Mouse (Mus musculus): ENCODE data around the gene Fam118b.

Gene Fam118b

GRCm38 (mm10) chr9:35249476-35249875 is 18.1 kb downstream of the Fam118b start:
- Histone ChIP-seq H3K36me3 (ENCODE audit: insufficient read depth, low read length) (0 out of 2 replicates have a peak, but pooled peaks cover 3% of the 10 kb centered on the region), H3K4me3 (replicated peaks; ENCODE audit: low read length) (no peak overlapping the region), H3K4me1 (replicated peaks; ENCODE audit: low read depth, low read length) (no peaks in the 10 kb centered on the region), H3K9me3 (ENCODE audit: low read length) (no peaks in the 10 kb centered on the region), H3K27me3 (ENCODE audit: insufficient read depth, low read length) (no peaks in the 10 kb centered on the region)
- TF ChIP-seq POU5F1 (IDR thresholded peaks at IDR 0.05; ENCODE audit: borderline replicate concordance, low read length) (no peak), CTCF (conservative IDR thresholded peaks at IDR 0.05; ENCODE audit: low read length) (no peak), NANOG (IDR thresholded peaks at IDR 0.05; ENCODE audit: borderline replicate concordance, low read length) (no peak)

GRCm38 (mm10) chr9:35247405-35247804 is 20.2 kb downstream of the Fam118b start:
- TF ChIP-seq POU5F1 (IDR thresholded peaks at IDR 0.05; ENCODE audit: borderline replicate concordance, low read length) (no peak), NANOG (IDR thresholded peaks at IDR 0.05; ENCODE audit: borderline replicate concordance, low read length) (no peak), CTCF (conservative IDR thresholded peaks at IDR 0.05; ENCODE audit: low read length) (no peak)

GRCm38 (mm10) chr9:35239734-35240133 is 27.9 kb downstream of the Fam118b start:
- no peaks in the 10 kb centered on the region for H3K27me3 ChIP-seq (ENCODE audit: insufficient read depth, low read length)
- no peak for TF ChIP-seq CTCF (conservative IDR thresholded peaks at IDR 0.05; ENCODE audit: low read length)
- no peak for TF ChIP-seq NANOG (IDR thresholded peaks at IDR 0.05; ENCODE audit: borderline replicate concordance, low read length)
- TF ChIP-seq POU5F1 (IDR thresholded peaks at IDR 0.05; ENCODE audit: borderline replicate concordance, low read length) = no peak
- H3K36me3 ChIP-seq (ENCODE audit: insufficient read depth, low read length) = peaks cover 18% of the 10 kb centered on the region
- no peak overlapping the region for H3K4me3 ChIP-seq (replicated peaks; ENCODE audit: low read length)
- no peaks in the 10 kb centered on the region for H3K4me1 ChIP-seq (replicated peaks; ENCODE audit: low read depth, low read length)
- no peaks in the 10 kb centered on the region for H3K9me3 ChIP-seq (ENCODE audit: low read length)

More at GRCm38 (mm10) chr9:35247405-35247804, 20.2 kb downstream of the Fam118b start:
- H3K27me3 ChIP-seq (ENCODE audit: insufficient read depth, low read length) = no peaks in the 10 kb centered on the region
- H3K4me1 ChIP-seq (replicated peaks; ENCODE audit: low read depth, low read length) = no peaks in the 10 kb centered on the region
- H3K4me3 ChIP-seq (replicated peaks; ENCODE audit: low read length) = no peak overlapping the region
- H3K36me3 ChIP-seq (ENCODE audit: insufficient read depth, low read length) = 0 out of 2 replicates have a peak, but pooled peaks cover 3% of the 10 kb centered on the region
- no peaks in the 10 kb centered on the region for H3K9me3 ChIP-seq (ENCODE audit: low read length)

- Histone ChIP-seq H3K27me3 (ENCODE audit: insufficient read depth, low read length) (no peaks in the 10 kb centered on the region), H3K9me3 (ENCODE audit: low read length) (no peaks in the 10 kb centered on the region), H3K4me3 (replicated peaks; ENCODE audit: low read length) (no peak overlapping the region), H3K4me1 (replicated peaks; ENCODE audit: low read depth, low read length) (no peaks in the 10 kb centered on the region), H3K36me3 (ENCODE audit: insufficient read depth, low read length) (peaks cover 24% of the 10 kb centered on the region)
- TF ChIP-seq NANOG (IDR thresholded peaks at IDR 0.05; ENCODE audit: borderline replicate concordance, low read length) = no peak
- TF ChIP-seq CTCF (conservative IDR thresholded peaks at IDR 0.05; ENCODE audit: low read length) = no peak
- no peak for TF ChIP-seq POU5F1 (IDR thresholded peaks at IDR 0.05; ENCODE audit: borderline replicate concordance, low read length)
Observed at GRCm38 (mm10) chr9:35238915-35239571, 28.6 kb downstream of the Fam118b start.

- Histone ChIP-seq H3K27me3 (ENCODE audit: insufficient read depth, low read length) (no peaks in the 10 kb centered on the region), H3K36me3 (ENCODE audit: insufficient read depth, low read length) (peaks cover 29% of the 10 kb centered on the region), H3K9me3 (ENCODE audit: low read length) (no peaks in the 10 kb centered on the region), H3K4me3 (replicated peaks; ENCODE audit: low read length) (no peak overlapping the region), H3K4me1 (replicated peaks; ENCODE audit: low read depth, low read length) (no peaks in the 10 kb centered on the region)
- TF ChIP-seq NANOG (IDR thresholded peaks at IDR 0.05; ENCODE audit: borderline replicate concordance, low read length) (no peak), POU5F1 (IDR thresholded peaks at IDR 0.05; ENCODE audit: borderline replicate concordance, low read length) (no peak), CTCF (conservative IDR thresholded peaks at IDR 0.05; ENCODE audit: low read length) (no peak)
Observed at GRCm38 (mm10) chr9:35238371-35238770, 29.2 kb downstream of the Fam118b start.

- no peaks in the 10 kb centered on the region for H3K9me3 ChIP-seq (ENCODE audit: low read length)
- no peaks in the 10 kb centered on the region for H3K27me3 ChIP-seq (ENCODE audit: insufficient read depth, low read length)
- TF ChIP-seq CTCF (conservative IDR thresholded peaks at IDR 0.05; ENCODE audit: low read length) (no peak), NANOG (IDR thresholded peaks at IDR 0.05; ENCODE audit: borderline replicate concordance, low read length) (no peak), POU5F1 (IDR thresholded peaks at IDR 0.05; ENCODE audit: borderline replicate concordance, low read length) (no peak)
- H3K4me3 ChIP-seq (replicated peaks; ENCODE audit: low read length) = no peak overlapping the region
- H3K4me1 ChIP-seq (replicated peaks; ENCODE audit: low read depth, low read length) = no peaks in the 10 kb centered on the region
- peaks cover 45% of the 10 kb centered on the region for H3K36me3 ChIP-seq (ENCODE audit: insufficient read depth, low read length)
Observed at GRCm38 (mm10) chr9:35235996-35236395, 31.6 kb downstream of the Fam118b start.

- peaks cover 38% of the 10 kb centered on the region for H3K36me3 ChIP-seq (ENCODE audit: insufficient read depth, low read length)
- H3K4me3 ChIP-seq (replicated peaks; ENCODE audit: low read length) = no peak overlapping the region
- H3K27me3 ChIP-seq (ENCODE audit: insufficient read depth, low read length) = no peaks in the 10 kb centered on the region
- H3K9me3 ChIP-seq (ENCODE audit: low read length) = no peaks in the 10 kb centered on the region
- peaks cover 2% of the 10 kb centered on the region for H3K4me1 ChIP-seq (replicated peaks; ENCODE audit: low read depth, low read length)
- TF ChIP-seq POU5F1 (IDR thresholded peaks at IDR 0.05; ENCODE audit: borderline replicate concordance, low read length) (no peak), NANOG (IDR thresholded peaks at IDR 0.05; ENCODE audit: borderline replicate concordance, low read length) (no peak), CTCF (conservative IDR thresholded peaks at IDR 0.05; ENCODE audit: low read length) (no peak)
Observed at GRCm38 (mm10) chr9:35228671-35229070, 38.9 kb downstream of the Fam118b start.

GRCm38 (mm10) chr9:35223466-35223865 is 44.1 kb downstream of the Fam118b start:
- Histone ChIP-seq H3K9me3 (ENCODE audit: low read length) (no peaks in the 10 kb centered on the region), H3K27me3 (ENCODE audit: insufficient read depth, low read length) (no peaks in the 10 kb centered on the region), H3K4me1 (replicated peaks; ENCODE audit: low read depth, low read length) (peaks cover 14% of the 10 kb centered on the region), H3K4me3 (replicated peaks; ENCODE audit: low read length) (no peak overlapping the region), H3K36me3 (ENCODE audit: insufficient read depth, low read length) (peaks cover 56% of the 10 kb centered on the region)
- TF ChIP-seq CTCF (conservative IDR thresholded peaks at IDR 0.05; ENCODE audit: low read length) = no peak
- no peak for TF ChIP-seq NANOG (IDR thresholded peaks at IDR 0.05; ENCODE audit: borderline replicate concordance, low read length)
- no peak for TF ChIP-seq POU5F1 (IDR thresholded peaks at IDR 0.05; ENCODE audit: borderline replicate concordance, low read length)
